Mouse (Mus musculus) E14TG2a.4 (cell line): ENCODE results near the gene Ano10.

ENCODE experiments used
- CTCF ChIP-seq: conservative IDR thresholded peaks from 2 replicates; pipeline ENCODE4 v1.5.1; 2014; ENCODE audit warnings: low read length
- NANOG ChIP-seq: IDR thresholded peaks from 2 replicates; pipeline ENCODE4 v1.6.1; 2014; ENCODE audit warnings: borderline replicate concordance, low read length, mixed read lengths

GRCm38 (mm10) chr9:122135095-122135884 is 158.9 kb downstream of the Ano10 start:
- TF ChIP-seq CTCF (no peak), NANOG (no peak)
